Mouse (Mus musculus) myocyte (in vitro differentiated cells): ENCODE measurements around the gene Jmjd1c.

Experiments used
- CEBPB ChIP-seq: IDR thresholded peaks from 2 replicates; pipeline ENCODE4 v1.6.1; 2011; ENCODE audit warnings: mild to moderate bottlenecking, moderate library complexity; ENCODE audit not compliant: poor library complexity, insufficient read depth, severe bottlenecking
- E2F4 ChIP-seq: IDR thresholded peaks from one replicate; pipeline ENCODE4 v1.6.1; 2011; ENCODE audit warnings: mild to moderate bottlenecking, control low read depth, moderate library complexity; ENCODE audit not compliant: insufficient read depth
- MAX ChIP-seq: IDR thresholded peaks from one replicate; pipeline ENCODE4 v1.6.1; 2011; ENCODE audit warnings: low read depth, mild to moderate bottlenecking, control low read depth
- MYOD1 ChIP-seq, 3 experiments: IDR thresholded peaks; one replicate each; pipeline ENCODE4 v1.6.1; 2011; ENCODE audit warnings: control low read depth in 2 of 3, low read depth in 2 of 3, mild to moderate bottlenecking in 2 of 3, moderate library complexity in 1 of 3; ENCODE audit not compliant: insufficient read length in 2 of 3, control insufficient read depth in 1 of 3
- MYOG ChIP-seq, 3 experiments: IDR thresholded peaks; one replicate each; pipeline ENCODE4 v1.6.1; 2011; ENCODE audit warnings: control low read depth in 2 of 3, low read depth in 2 of 3, mild to moderate bottlenecking in 2 of 3; ENCODE audit not compliant: insufficient read length in 2 of 3, control insufficient read depth in 1 of 3, insufficient read depth in 1 of 3
- POLR2A ChIP-seq: IDR thresholded peaks from one replicate; pipeline ENCODE4 v1.6.1; 2011; ENCODE audit warnings: low read depth, mild to moderate bottlenecking, control low read depth, moderate library complexity; ENCODE audit not compliant: insufficient read length
- USF1 ChIP-seq: IDR thresholded peaks from one replicate; pipeline ENCODE4 v1.6.1; 2011; ENCODE audit warnings: low read depth, mild to moderate bottlenecking, control low read depth, moderate library complexity

DNA sequence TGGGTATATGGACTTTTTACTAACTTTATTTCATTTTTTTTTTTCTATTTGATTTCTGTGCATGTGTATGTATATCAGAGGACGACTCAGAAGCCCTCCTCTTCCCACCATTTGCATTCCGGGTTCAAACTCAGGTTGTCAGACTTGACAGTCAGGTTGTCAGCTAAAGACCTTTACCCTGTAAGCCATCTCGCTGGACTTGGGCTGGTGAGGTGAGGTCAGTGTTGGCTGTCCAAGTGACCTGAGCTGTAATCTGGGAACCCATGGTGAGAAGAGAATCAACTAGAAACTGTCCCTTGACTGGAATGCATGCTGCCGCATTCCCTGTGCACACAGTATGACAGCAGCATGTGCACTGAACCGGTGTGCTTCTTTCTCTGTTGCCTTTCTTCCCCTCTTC, 13.7 kb downstream of the Jmjd1c start:
- TF ChIP-seq E2F4 (no peak), MAX (no peak), MYOD1 (IDR thresholded peaks at IDR 0.05; ENCODE audit: control insufficient read depth in 1 of 3, insufficient read length in 2 of 3, low read depth in 2 of 3) (no peak), POLR2A (no peak), MYOG (IDR thresholded peaks at IDR 0.05; ENCODE audit: control insufficient read depth in 1 of 3, insufficient read depth in 1 of 3, insufficient read length in 2 of 3, low read depth in 2 of 3) (no peak), USF1 (no peak), CEBPB (no peak)
